Mouse (Mus musculus): ENCODE measurements around the gene Sat1. TPM values are rescaled to one million over a fixed set of nuclear protein-coding genes. Genes with fewer than 3 reads are reported as not detected.

The Sat1 gene
- polyA plus RNA-seq (2012; rRNA removed) (22.6 and 39.2 TPM in 2 replicates), polyA plus RNA-seq (2014; fragmentation: Nextera tagmentation; extraction: Ambion mirVana) (94.8 and 98.5 TPM in 2 replicates)

DNA sequence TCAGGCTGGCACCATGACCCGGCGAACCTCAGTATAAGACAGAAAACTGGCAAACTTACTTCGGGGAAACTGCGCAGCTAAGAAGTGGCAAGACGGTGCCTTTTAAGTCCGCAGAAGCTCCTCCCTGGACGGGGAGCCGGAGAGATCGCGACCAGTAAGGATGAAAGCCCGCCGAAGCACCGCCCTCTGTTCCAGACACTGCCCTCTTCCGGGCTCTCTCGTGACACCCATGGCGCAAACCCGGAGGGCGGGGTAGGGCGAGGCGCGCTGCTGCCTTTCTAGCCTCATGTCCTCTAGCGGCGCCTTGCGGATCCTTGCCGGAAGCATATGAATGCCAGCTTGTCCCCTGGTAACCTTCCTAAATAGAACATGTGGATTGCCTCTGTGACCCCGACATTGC is at the start of gene Sat1:
Gene Sat1, minus strand, starts transcription at position 179 of the 400 bp plus-strand sequence.
- peak within 1 kb of the TSS; percentile 66 for H3K9ac ChIP-seq (replicated peaks)
- H3K4me3 ChIP-seq (ENCODE audit: insufficient read depth in 1 of 2, low read depth in 2 of 2, low read length in 2 of 2) = peak within 1 kb of the TSS; percentile 66 to 87
- H3K4me2 ChIP-seq (ENCODE audit: low read depth) = peak within 1 kb of the TSS; percentile 70
- DNase-seq (ENCODE audit: low read depth in 3 of 3, low spot score in 3 of 3) (peak; percentile 77 to 84 (median 78)), ATAC-seq (ENCODE audit: insufficient read depth) (peak; percentile 99)
- H3K4me1 ChIP-seq (replicated peaks; ENCODE audit: control insufficient read depth in 2 of 2, insufficient read depth in 2 of 2, low read length in 1 of 2) = 0 out of 4 replicates have a peak, but pooled peaks cover 0 to 2% of the 10 kb centered on the region in 2 experiments
- peak within 1 kb of the TSS; percentile 39; the same call in 1 of the 2 replicates for H3K27ac ChIP-seq
- TF ChIP-seq CTCF (IDR thresholded peaks at IDR 0.05; ENCODE audit: low read depth) (peak; percentile 85), EP300 (IDR thresholded peaks at IDR 0.05; ENCODE audit: low read depth) (no peak)
- 6% methylated on average over 26 of the region's 26 CpGs for WGBS (ENCODE audit: insufficient replicate concordance)
- H3K36me3 ChIP-seq (replicated peaks; ENCODE audit: control insufficient read depth, insufficient read depth, low read depth) = no peaks in the 10 kb centered on the region
- H3K27me3 ChIP-seq (ENCODE audit: control insufficient read depth, insufficient read depth, low read length) = no peaks in the 10 kb centered on the region
- H3K9me3 ChIP-seq (ENCODE audit: control insufficient read depth, low read length) = no peaks in the 10 kb centered on the region

DNA sequence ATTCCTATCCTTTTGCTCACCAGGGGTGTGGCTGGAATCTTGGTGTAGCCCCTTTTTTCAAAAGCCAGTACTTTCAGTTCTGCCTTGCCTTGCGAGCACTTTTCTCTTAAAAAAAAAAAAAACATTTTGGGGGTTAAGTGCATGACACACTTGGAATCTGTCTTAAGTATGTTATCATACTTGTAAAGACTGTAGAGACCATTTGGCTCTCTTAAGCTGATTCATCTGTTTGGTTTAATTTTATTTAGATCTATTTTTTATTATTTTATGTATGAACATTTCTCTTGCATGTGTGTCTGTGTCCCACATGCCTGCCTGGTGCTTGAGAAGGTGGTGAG is 46.6 kb upstream of the Sat1 start:
- TF ChIP-seq CTCF (IDR thresholded peaks at IDR 0.05; ENCODE audit: low read depth) (no peak), EP300 (IDR thresholded peaks at IDR 0.05; ENCODE audit: low read depth) (no peak)
- no peaks in the 10 kb centered on the region for H3K36me3 ChIP-seq (replicated peaks; ENCODE audit: control insufficient read depth, insufficient read depth, low read depth)
- H3K27me3 ChIP-seq (ENCODE audit: control insufficient read depth, insufficient read depth, low read length) = no peaks in the 10 kb centered on the region
- H3K4me2 ChIP-seq (ENCODE audit: low read depth) = peak overlapping the region; percentile 60
- DNase-seq (ENCODE audit: low read depth in 3 of 3, low spot score in 3 of 3) (no peak), ATAC-seq (ENCODE audit: insufficient read depth) (no peak)
- no peak overlapping the region for H3K27ac ChIP-seq
- 20% methylated on average over 1 of the region's 1 CpGs for WGBS (ENCODE audit: insufficient replicate concordance)
- no peaks in the 10 kb centered on the region for H3K4me1 ChIP-seq (replicated peaks; ENCODE audit: control insufficient read depth in 2 of 2, insufficient read depth in 2 of 2, low read length in 1 of 2)
- H3K9ac ChIP-seq (replicated peaks) = peak overlapping the region; percentile 63
- H3K9me3 ChIP-seq (ENCODE audit: control insufficient read depth, low read length) = no peaks in the 10 kb centered on the region
- peak overlapping the region; percentile 63 to 66 for H3K4me3 ChIP-seq (ENCODE audit: insufficient read depth in 1 of 2, low read depth in 2 of 2, low read length in 2 of 2)

DNA sequence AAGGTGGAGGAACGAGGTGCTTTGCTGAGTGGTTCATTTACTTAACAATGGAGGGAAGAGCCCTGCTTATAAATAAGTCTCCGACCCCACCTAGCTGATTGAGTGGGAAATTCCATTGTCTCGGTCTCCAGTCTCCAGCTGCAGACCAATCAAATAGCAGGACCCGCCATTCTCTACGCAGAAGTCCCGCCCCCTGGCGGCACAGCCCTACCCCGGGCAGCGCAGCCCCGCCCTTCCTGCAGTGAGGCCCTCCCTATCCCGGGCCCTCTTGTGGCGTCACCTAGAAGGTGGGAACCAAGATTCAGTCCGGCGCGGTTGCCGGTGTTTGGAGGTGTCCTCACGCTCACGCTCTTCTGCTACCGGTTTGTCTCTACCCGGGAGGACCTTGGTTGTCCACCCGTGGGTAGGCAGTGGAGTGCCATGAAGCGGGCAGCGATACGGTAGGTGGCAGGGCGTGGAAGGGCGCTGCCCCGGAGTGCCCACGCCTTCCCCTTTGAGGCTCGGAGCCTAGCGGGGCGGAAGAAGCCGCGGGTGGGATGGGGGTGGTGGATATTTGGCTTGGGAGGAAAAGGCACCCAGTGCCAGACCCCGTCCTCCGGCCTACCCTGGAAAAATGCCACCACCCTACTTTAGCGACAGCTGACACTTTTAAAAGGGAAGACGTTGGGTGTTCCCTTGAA is 46.1 kb upstream of the Sat1 start, which contains the start of gene Acot9:
Gene Acot9, plus strand, starts transcription at position 209 of the 680 bp plus-strand sequence.
- TF ChIP-seq EP300 (IDR thresholded peaks at IDR 0.05; ENCODE audit: low read depth) (no peak), CTCF (IDR thresholded peaks at IDR 0.05; ENCODE audit: low read depth) (peak; percentile 74)
- Histone ChIP-seq H3K9me3 (ENCODE audit: control insufficient read depth, low read length) (no peaks in the 10 kb centered on the region), H3K36me3 (replicated peaks; ENCODE audit: control insufficient read depth, insufficient read depth, low read depth) (no peaks in the 10 kb centered on the region), H3K9ac (replicated peaks) (peak within 1 kb of the TSS; percentile 63), H3K4me3 (ENCODE audit: insufficient read depth in 1 of 2, low read depth in 2 of 2, low read length in 2 of 2) (peak within 1 kb of the TSS; percentile 63 to 66), H3K27ac (no peak within 1 kb of the TSS), H3K4me1 (replicated peaks; ENCODE audit: control insufficient read depth in 2 of 2, insufficient read depth in 2 of 2, low read length in 1 of 2) (no peaks in the 10 kb centered on the region), H3K4me2 (ENCODE audit: low read depth) (peak within 1 kb of the TSS; percentile 60), H3K27me3 (ENCODE audit: control insufficient read depth, insufficient read depth, low read length) (no peaks in the 10 kb centered on the region)
- 20% methylated on average over 36 of the region's 37 CpGs for WGBS (ENCODE audit: insufficient replicate concordance)
- ATAC-seq (ENCODE audit: insufficient read depth) (peak; percentile 100), DNase-seq (ENCODE audit: low read depth in 3 of 3, low spot score in 3 of 3) (peak; percentile 60 to 72 (median 66))

DNA sequence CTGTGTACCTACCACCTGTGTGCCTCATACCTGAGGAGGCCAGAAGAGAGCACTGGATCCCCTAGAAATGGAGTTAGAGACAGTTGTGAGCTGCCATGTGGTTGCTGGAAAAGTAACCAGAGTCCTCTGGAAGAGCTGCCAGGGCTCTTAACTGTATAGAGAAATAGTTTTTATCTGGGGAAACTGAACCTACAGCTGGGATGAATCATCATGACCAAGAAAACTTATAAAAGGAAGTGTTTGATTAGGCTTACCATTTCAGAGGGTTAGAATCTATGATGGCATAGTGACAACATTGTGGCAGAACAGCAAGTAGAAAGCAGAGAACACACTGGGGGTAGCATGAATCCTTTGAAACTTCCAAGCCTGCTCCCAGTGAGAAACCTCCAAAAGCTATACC is 40.6 kb upstream of the Sat1 start:
- no peak overlapping the region for H3K9ac ChIP-seq (replicated peaks)
- H3K4me2 ChIP-seq (ENCODE audit: low read depth) = no peak overlapping the region
- no peak overlapping the region for H3K27ac ChIP-seq
- no peaks in the 10 kb centered on the region for H3K27me3 ChIP-seq (ENCODE audit: control insufficient read depth, insufficient read depth, low read length)
- no peak for TF ChIP-seq EP300 (IDR thresholded peaks at IDR 0.05; ENCODE audit: low read depth)
- TF ChIP-seq CTCF (IDR thresholded peaks at IDR 0.05; ENCODE audit: low read depth) = no peak
- no peak for ATAC-seq (ENCODE audit: insufficient read depth)
- no peak for DNase-seq (ENCODE audit: low read depth in 3 of 3, low spot score in 3 of 3)
- H3K4me1 ChIP-seq (replicated peaks; ENCODE audit: control insufficient read depth in 2 of 2, insufficient read depth in 2 of 2, low read length in 1 of 2) = no peaks in the 10 kb centered on the region
- no peak overlapping the region for H3K4me3 ChIP-seq (ENCODE audit: insufficient read depth in 1 of 2, low read depth in 2 of 2, low read length in 2 of 2)
- no peaks in the 10 kb centered on the region for H3K9me3 ChIP-seq (ENCODE audit: control insufficient read depth, low read length)
- no peaks in the 10 kb centered on the region for H3K36me3 ChIP-seq (replicated peaks; ENCODE audit: control insufficient read depth, insufficient read depth, low read depth)

DNA sequence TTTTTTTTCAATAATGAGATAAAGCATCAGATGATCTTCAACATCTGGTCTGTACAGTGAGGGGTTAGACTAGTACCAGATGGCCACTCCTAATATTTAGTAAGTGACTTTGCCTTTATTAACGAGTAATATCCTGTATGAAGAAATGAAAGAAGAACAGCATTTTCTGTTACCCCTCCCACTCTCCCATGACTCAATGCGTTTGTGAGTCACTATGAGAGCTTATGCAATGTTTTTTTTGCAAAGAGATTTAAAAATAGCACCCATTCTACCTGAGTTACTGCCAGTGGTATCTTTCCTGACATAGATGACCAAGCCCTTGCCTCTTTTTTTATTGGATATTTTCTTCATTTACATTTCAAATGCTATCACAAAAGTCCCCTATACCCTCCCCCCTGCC is 2.0 kb upstream of the Sat1 start:
- Histone ChIP-seq H3K9ac (replicated peaks) (no peak overlapping the region), H3K4me1 (replicated peaks; ENCODE audit: control insufficient read depth in 2 of 2, insufficient read depth in 2 of 2, low read length in 1 of 2) (0 out of 4 replicates have a peak, but pooled peaks cover 0 to 2% of the 10 kb centered on the region in 2 experiments), H3K4me2 (ENCODE audit: low read depth) (no peak overlapping the region), H3K27me3 (ENCODE audit: control insufficient read depth, insufficient read depth, low read length) (no peaks in the 10 kb centered on the region), H3K36me3 (replicated peaks; ENCODE audit: control insufficient read depth, insufficient read depth, low read depth) (no peaks in the 10 kb centered on the region), H3K9me3 (ENCODE audit: control insufficient read depth, low read length) (no peaks in the 10 kb centered on the region), H3K4me3 (ENCODE audit: insufficient read depth in 1 of 2, low read depth in 2 of 2, low read length in 2 of 2) (no peak overlapping the region), H3K27ac (no peak overlapping the region)
- 43% methylated on average over 2 of the region's 2 CpGs for WGBS (ENCODE audit: insufficient replicate concordance)
- ATAC-seq (ENCODE audit: insufficient read depth) (no peak), DNase-seq (ENCODE audit: low read depth in 3 of 3, low spot score in 3 of 3) (no peak)
- TF ChIP-seq CTCF (IDR thresholded peaks at IDR 0.05; ENCODE audit: low read depth) (no peak), EP300 (IDR thresholded peaks at IDR 0.05; ENCODE audit: low read depth) (no peak)
